Mouse (Mus musculus): ENCODE results near the gene Tmem40.

GRCm38 (mm10) chr6:115775838-115776237 is 13.6 kb upstream of the Tmem40 start:
- TF ChIP-seq POLR2A (IDR thresholded peaks at IDR 0.05; ENCODE audit: borderline replicate concordance, extremely low read depth, insufficient read depth, insufficient read length, poor library complexity, severe bottlenecking) (no peak), CTCF (IDR thresholded peaks at IDR 0.05; ENCODE audit: borderline replicate concordance, extremely low read depth, insufficient read depth, insufficient read length) (no peak)

Data from brain, embryonic 14.5 days (tissue).